Mouse (Mus musculus) thymus, adult 2 months (tissue): Measurements from ENCODE around the gene Glyctk.
"Not testable (repeated sequence)": the region's sequence is repeated elsewhere in the genome, so short reads cannot be mapped to it uniquely, and the experiment has no call there.

Source experiments
- CTCF ChIP-seq: fragments of 200-500 bp; IDR thresholded peaks from 2 replicates; pipeline ENCODE4 v1.5.1; 2012; ENCODE audit warnings: mild to moderate bottlenecking, control low read depth, low read length, moderate library complexity, borderline replicate concordance; ENCODE audit not compliant: control insufficient read depth, poor library complexity, insufficient read depth; ENCODE audit errors: extremely low read depth
- POLR2A ChIP-seq: fragments of 200-500 bp; IDR thresholded peaks from 2 replicates; pipeline ENCODE4 v1.6.1; 2012; ENCODE audit warnings: mild to moderate bottlenecking, low read length, control low read depth, moderate library complexity; ENCODE audit not compliant: control insufficient read depth, poor library complexity, insufficient read depth; ENCODE audit errors: extremely low read depth

- TF ChIP-seq CTCF, POLR2A: not testable (repeated sequence)
These were observed 11.1 kb upstream of the Glyctk start for GRCm38 (mm10) chr9:106169006-106169405.
